23 mouse cellular contexts compared by ENCODE assay signal in the genomic region with DNA sequence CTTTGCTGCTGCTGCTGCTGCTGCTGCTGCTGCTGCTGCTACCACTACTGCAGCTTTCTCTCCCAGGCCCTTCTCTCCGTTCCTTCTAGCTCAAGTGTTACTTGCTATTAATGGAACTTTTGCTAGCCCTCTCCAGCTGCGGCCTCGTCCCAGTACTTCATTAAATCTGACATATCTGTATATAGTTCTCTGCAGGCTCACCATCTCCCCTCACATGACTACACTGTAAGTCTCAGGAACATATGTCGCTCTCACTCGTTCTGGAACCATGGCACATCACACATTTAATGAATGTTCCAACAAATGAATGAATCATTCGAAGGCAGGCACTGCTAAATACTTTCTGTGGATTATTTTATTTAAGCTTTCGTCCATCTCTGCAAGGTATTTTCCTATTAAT.
DNase-seq lines count a peak whose midpoint lies in the region; ATAC-seq and TF ChIP-seq lines count a peak whose summit lies in the region.
"Had no signal": no experiment of that assay in that cellular context is flagged by ENCODE, and none has a peak within 500 bp of the region (broad histone marks: within the 10 kb centered on the region; RNA-seq: fewer than 3 reads in every experiment).

No protein-coding gene starts in this region.

- 65% methylated on average over 7 of the region's 7 CpGs for WGBS in forebrain, embryonic 14.5 days
- WGBS in forebrain, embryonic 12.5 days, result 76% methylated on average over 7 of the region's 7 CpGs
- WGBS in lung, postnatal 0 days, result 57% methylated on average over 7 of the region's 7 CpGs

- H3K27ac ChIP-seq in forebrain, embryonic 14.5 days (ENCODE audit: low read depth, low read length), result no peak overlapping the region
- no peak overlapping the region for H3K27ac ChIP-seq in forebrain, embryonic 12.5 days
- no peak overlapping the region for H3K27ac ChIP-seq in lung, postnatal 0 days (ENCODE audit: low read length)
- H3K27ac ChIP-seq: macrophage; midbrain, embryonic 10.5 days had no signal

- H3K4me2 ChIP-seq in forebrain, embryonic 14.5 days (ENCODE audit: low read length), result no peak overlapping the region
- H3K4me2 ChIP-seq in forebrain, embryonic 12.5 days, result no peak overlapping the region
- H3K4me2 ChIP-seq in lung, postnatal 0 days (replicated peaks; ENCODE audit: low read depth, low read length), result no peak overlapping the region
- H3K4me2 ChIP-seq: heart, embryonic 11.5 days; liver, embryonic 11.5 days had no signal

- no peak overlapping the region for H3K4me3 ChIP-seq in forebrain, embryonic 14.5 days (ENCODE audit: low read depth, low read length)
- no peak overlapping the region for H3K4me3 ChIP-seq in forebrain, embryonic 12.5 days (replicated peaks)
- no peak overlapping the region for H3K4me3 ChIP-seq in lung, postnatal 0 days (ENCODE audit: low read depth, low read length)
- H3K4me3 ChIP-seq: midbrain, embryonic 10.5 days had no signal

- H3K36me3 ChIP-seq in forebrain, embryonic 14.5 days (ENCODE audit: control insufficient read depth, insufficient read depth, low read length), result no peaks in the 10 kb centered on the region
- H3K36me3 ChIP-seq in forebrain, embryonic 12.5 days (replicated peaks), result no peaks in the 10 kb centered on the region
- no peaks in the 10 kb centered on the region for H3K36me3 ChIP-seq in lung, postnatal 0 days (ENCODE audit: insufficient read depth, low read length)
- H3K36me3 ChIP-seq: midbrain, embryonic 10.5 days had no signal

- TF ChIP-seq CTCF in lung, postnatal 0 days (IDR thresholded peaks at IDR 0.05), result no peak

- DNase-seq in forebrain, embryonic 14.5 days (ENCODE audit: low spot score), result peak; percentile 44
- DNase-seq in layer of hippocampus, adult 9-11 months, result peak; percentile 24
- no peak for DNase-seq in layer of hippocampus, adult 9-10 months (ENCODE audit: low spot score)
- DNase-seq in lung, postnatal 0 days (ENCODE audit: low spot score), result peak; percentile 31
- DNase-seq in lung, postnatal 36 days, result no peak
- peak; percentile 39 to 68 for DNase-seq in left cerebral cortex, postnatal 14 days (ENCODE audit: low spot score in 2 of 2)
- DNase-seq in spleen, postnatal 10 days (ENCODE audit: low spot score in 2 of 2), result no peak
- DNase-seq: adrenal gland, postnatal 10 days; cerebellum, adult 11 months; cerebellum, postnatal 10 days; embryo, embryonic 11 days; heart, postnatal 10 days; kidney, adult 2 months; kidney, postnatal 14 days; thymus, adult 18-20 months had no signal

- no peaks in the 10 kb centered on the region for H3K9me3 ChIP-seq in forebrain, embryonic 14.5 days (replicated peaks; ENCODE audit: control insufficient read depth, low read length)
- H3K9me3 ChIP-seq in forebrain, embryonic 12.5 days, result no peaks in the 10 kb centered on the region
- H3K9me3 ChIP-seq in lung, postnatal 0 days (ENCODE audit: low read length), result no peaks in the 10 kb centered on the region
- H3K9me3 ChIP-seq: midbrain, embryonic 10.5 days had no signal

- no peak for TF ChIP-seq EP300 in lung, postnatal 0 days (IDR thresholded peaks at IDR 0.05)

- H3K27me3 ChIP-seq in forebrain, embryonic 14.5 days (replicated peaks; ENCODE audit: control insufficient read depth, insufficient read depth, low read length), result no peaks in the 10 kb centered on the region; the same call in 1 of the 2 replicates
- no peaks in the 10 kb centered on the region for H3K27me3 ChIP-seq in forebrain, embryonic 12.5 days
- no peaks in the 10 kb centered on the region for H3K27me3 ChIP-seq in lung, postnatal 0 days (replicated peaks; ENCODE audit: insufficient read depth, low read length)
- H3K27me3 ChIP-seq: Patski had no signal

- H3K4me1 ChIP-seq in forebrain, embryonic 14.5 days (ENCODE audit: control insufficient read depth, insufficient read depth, low read length), result no peaks in the 10 kb centered on the region
- H3K4me1 ChIP-seq in forebrain, embryonic 12.5 days, result 0 out of 2 replicates have a peak, but pooled peaks cover 3% of the 10 kb centered on the region
- 0 out of 2 replicates have a peak, but pooled peaks cover 3% of the 10 kb centered on the region for H3K4me1 ChIP-seq in lung, postnatal 0 days (ENCODE audit: insufficient read depth, low read depth, low read length)
- H3K4me1 ChIP-seq: midbrain, embryonic 10.5 days had no signal

- no peak for ATAC-seq in forebrain, embryonic 14.5 days
- ATAC-seq in forebrain, embryonic 12.5 days (ENCODE audit: low FRiP score), result no peak
- no peak for ATAC-seq in lung, postnatal 0 days
- ATAC-seq: CD4-positive, CD25-positive, alpha-beta regulatory T cell, adult 4 months; inflammation-experienced regulatory T-cells, adult 6 months; Patski had no signal

- H3K9ac ChIP-seq in forebrain, embryonic 14.5 days (ENCODE audit: low read length), result no peak overlapping the region
- H3K9ac ChIP-seq in forebrain, embryonic 12.5 days, result no peak overlapping the region
- no peak overlapping the region for H3K9ac ChIP-seq in lung, postnatal 0 days (replicated peaks; ENCODE audit: low read depth)

- intact Hi-C loops in left cerebral cortex, postnatal 14 days (cut with DNase I), result no loop called here

Comparison
In these comparisons a context has a peak if more than half of its experiments do, and no peak if none do; other contexts are left out.
1. DNase-seq: peak in forebrain, embryonic 14.5 days (single experiment), layer of hippocampus, adult 9-11 months (single experiment), lung, postnatal 0 days (single experiment) and left cerebral cortex, postnatal 14 days (2 of 2); none in layer of hippocampus, adult 9-10 months (single experiment), lung, postnatal 36 days (single experiment) and spleen, postnatal 10 days (0 of 2).